Mouse (Mus musculus) liver, embryonic 14.5 days (tissue): Measurements from ENCODE around the gene Sypl.

Source experiments
- CTCF ChIP-seq: IDR thresholded peaks from 2 replicates; pipeline ENCODE4 v1.5.1; 2016; ENCODE audit warnings: antibody characterized with exemption, low read depth, control low read depth
- EP300 ChIP-seq: IDR thresholded peaks from 2 replicates; pipeline ENCODE4 v1.6.1; 2016; ENCODE audit warnings: antibody characterized with exemption, low read depth

DNA sequence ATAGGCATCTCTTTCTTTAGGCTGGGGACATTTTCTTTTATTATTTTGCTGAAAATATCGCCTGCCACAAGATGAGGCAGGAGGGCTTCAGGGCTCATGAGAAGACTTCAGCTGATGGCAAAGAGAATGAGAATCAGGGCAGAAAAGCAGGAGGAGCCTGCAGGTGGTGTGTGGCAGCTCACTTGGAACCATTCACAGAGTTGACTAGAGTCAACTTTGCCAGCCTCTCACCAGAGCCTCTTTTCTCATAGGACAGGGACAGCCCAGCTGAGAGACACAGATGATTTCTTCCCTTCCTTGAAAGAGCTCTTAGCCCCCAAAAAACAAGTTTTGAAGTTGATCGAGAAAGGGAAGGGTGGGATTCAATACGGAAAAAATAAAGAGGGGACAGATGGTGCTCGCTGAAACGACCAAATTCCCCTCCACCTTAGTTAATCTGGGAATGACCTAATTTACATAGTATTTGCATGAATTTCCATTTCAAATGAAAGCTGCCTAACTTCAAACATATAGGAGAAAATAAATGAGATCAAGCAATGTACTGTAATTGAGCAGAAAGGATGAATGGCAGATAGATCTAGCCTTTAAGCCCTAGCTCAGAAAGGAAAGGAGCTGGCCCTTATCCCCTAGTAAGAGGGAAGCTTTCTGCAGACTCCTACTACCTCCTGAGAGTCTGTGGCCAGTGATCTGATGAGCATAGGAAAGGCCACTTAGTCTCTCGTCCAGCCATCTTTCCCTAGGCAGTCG is 60.5 kb downstream of the Sypl start:
- TF ChIP-seq CTCF (no peak), EP300 (no peak)
